Mouse (Mus musculus) kidney, adult 8-10 months (tissue): ENCODE data around the gene Tas2r136.

ENCODE experiments used
- DNase-seq, 2 experiments: peaks; one replicate each; pipeline ENCODE4 v3.0.0; 2022

Tas2r136 gene

DNA sequence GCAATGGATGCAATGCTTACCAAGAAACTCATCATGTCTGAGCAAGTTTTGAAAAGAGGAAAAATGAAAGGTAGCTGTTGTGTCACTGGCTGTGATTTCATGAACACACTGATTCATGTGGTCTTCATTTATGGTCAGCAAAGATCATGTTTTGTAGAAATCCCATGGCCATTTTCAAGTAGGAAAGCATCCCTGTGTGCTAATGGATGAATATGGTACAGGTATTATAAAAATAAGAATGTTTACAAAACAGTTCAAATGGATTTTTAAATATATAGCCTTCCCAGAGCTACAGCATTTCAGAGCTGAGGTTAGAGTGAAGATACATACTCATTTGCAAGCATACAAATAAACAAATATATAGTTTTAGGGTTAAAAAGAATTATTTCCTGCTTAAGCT, at the start of gene Tas2r136:
Tas2r136 (minus strand) TSS at position 101 of the 400 bp plus-strand sequence.
- no peak for DNase-seq

DNA sequence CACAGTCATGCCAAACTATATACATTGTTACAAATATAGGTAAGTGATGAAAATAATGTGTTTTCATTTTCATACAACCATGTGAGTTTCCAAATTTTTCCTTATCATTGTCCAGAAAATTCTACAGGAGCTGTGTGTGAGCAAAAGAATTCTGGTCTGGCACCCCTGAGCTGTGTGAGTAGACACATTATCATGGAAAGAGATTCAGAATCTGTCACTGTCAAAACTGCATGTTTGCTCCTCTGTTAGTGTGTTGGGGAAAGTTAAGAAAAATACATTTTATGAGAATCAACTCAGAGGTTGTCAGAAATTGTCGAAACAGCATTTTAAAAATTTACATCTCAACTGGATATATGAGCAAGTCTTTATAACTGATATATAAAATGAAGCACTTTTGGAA, 24.6 kb upstream of the Tas2r136 start, which contains the start of gene Tas2r117:
Tas2r117 (plus strand) TSS at position 301 of the 400 bp plus-strand sequence.
- DNase-seq, result no peak

- DNase-seq, result no peak
Measured at GRCm38 (mm10) chr6:132795393-132795792, 17.4 kb upstream of the Tas2r136 start.

DNA sequence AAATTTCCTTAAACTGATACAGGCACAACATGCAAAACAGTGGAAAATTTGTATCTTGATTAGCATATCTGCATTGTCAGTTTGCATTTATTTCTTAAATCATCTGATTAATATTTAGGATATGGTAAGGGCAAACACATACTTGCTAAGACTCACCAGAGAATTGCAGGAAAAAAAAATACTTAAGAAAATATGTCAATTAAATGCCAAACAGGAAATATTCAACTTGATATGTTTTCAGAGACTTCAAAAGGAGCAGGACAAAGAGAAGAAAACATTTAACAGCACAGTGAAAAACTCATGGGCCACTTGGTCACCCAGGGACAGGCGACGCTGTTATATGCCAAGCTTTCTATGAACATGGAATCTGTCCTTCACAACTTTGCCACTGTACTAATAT, 16.1 kb downstream of the Tas2r136 start, which contains the start of gene Tas2r102:
Tas2r102 (plus strand) TSS at position 301 of the 400 bp plus-strand sequence.
- no peak for DNase-seq

GRCm38 (mm10) chr6:132754430-132754829, 23.5 kb downstream of the Tas2r136 start, which contains the start of gene Tas2r124:
Gene Tas2r124 (plus strand): TSS chr6:132754730.
- DNase-seq, result no peak

DNA sequence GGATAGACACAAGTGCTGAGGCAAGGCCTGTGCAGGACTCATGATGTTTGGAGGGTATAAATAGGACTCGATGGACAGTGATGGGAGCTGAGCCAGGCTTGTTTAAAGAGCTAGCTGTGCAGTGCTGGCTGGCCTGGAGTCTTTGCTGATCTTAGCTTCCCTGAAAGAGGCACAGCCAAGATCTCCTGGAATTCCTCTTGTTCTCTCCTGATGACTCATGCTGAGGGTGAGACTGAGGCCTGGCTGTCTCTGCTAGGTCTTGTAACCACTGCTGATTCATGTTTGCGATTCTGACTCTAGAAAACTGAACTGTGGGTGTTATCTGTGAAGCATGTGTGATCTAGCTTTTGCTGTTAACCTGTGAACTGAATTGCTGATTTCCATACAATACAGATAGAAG, 27.8 kb downstream of the Tas2r136 start:
- DNase-seq, result no peak

DNA sequence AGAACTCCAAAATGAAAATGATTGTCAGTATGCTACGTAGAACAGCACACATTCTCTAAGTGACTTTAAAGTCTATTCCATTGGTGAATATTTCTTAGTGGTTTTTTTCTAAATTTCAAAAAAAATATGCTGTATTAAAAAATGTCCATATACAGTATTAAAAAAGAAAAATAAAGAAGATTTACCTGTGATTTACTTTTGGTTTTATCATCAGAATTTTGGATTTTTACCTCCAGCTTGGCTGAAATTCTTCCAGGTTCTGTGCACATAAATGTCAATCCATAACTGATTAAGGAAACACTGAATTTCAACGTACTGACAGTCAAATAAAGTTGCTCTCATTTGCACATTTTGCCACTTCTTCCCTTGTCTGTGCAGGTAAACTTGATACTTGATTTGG, 40.0 kb downstream of the Tas2r136 start, which contains the start of gene Tas2r115:
Tas2r115 (minus strand) TSS at position 101 of the 400 bp plus-strand sequence.
- DNase-seq, result no peak
